Mouse (Mus musculus) lung, embryonic 14.5 days (tissue): ENCODE results near the gene Gprc5d. TPM values are rescaled to one million over a fixed set of nuclear protein-coding genes. Genes with fewer than 3 reads are reported as not detected.

ENCODE experiments used
- ATAC-seq: fragments of 200-750 bp; cut with Nextera tagmentation; 2 replicates; pipeline ENCODE4 v1.8.0; 2017; ENCODE audit warnings: mild to moderate bottlenecking, moderate TSS enrichment, moderate library complexity; ENCODE audit not compliant: insufficient read depth
- DNase-seq: peaks from one replicate; pipeline ENCODE4 v3.0.0-alpha.2; 2015
- H3K27ac ChIP-seq: fragments of 300-500 bp; sonication (generic); 2 replicates; pipeline ENCODE4 v1.5.1; 2014; ENCODE audit warnings: low read depth, mild to moderate bottlenecking, moderate library complexity
- H3K27me3 ChIP-seq: fragments of 300-500 bp; sonication (generic); 2 replicates; pipeline ENCODE4 v1.6.1; 2014; ENCODE audit warnings: low read length, control low read depth; ENCODE audit not compliant: insufficient read depth
- H3K36me3 ChIP-seq: fragments of 300-500 bp; sonication (generic); 2 replicates; pipeline ENCODE4 v1.6.1; 2014; ENCODE audit warnings: control low read depth; ENCODE audit not compliant: insufficient read depth
- H3K4me1 ChIP-seq: fragments of 300-500 bp; sonication (generic); 2 replicates; pipeline ENCODE4 v1.6.1; 2014; ENCODE audit warnings: antibody characterized with exemption, control low read depth; ENCODE audit not compliant: insufficient read depth
- H3K4me2 ChIP-seq: fragments of 300-500 bp; sonication (generic); 2 replicates; pipeline ENCODE4 v1.6.1; 2014; ENCODE audit warnings: mild to moderate bottlenecking
- H3K4me3 ChIP-seq: fragments of 300-500 bp; sonication (generic); 2 replicates; pipeline ENCODE4 v1.5.1; 2014; ENCODE audit warnings: low read depth, low read length
- H3K9ac ChIP-seq: fragments of 300-500 bp; sonication (generic); 2 replicates; pipeline ENCODE4 v1.6.1; 2014
- H3K9me3 ChIP-seq: fragments of 300-500 bp; sonication (generic); 2 replicates; pipeline ENCODE4 v1.6.1; 2016; ENCODE audit warnings: low read depth, low read length, control low read depth
- CTCF ChIP-seq: IDR thresholded peaks from 2 replicates; pipeline ENCODE4 v1.5.1; 2016; ENCODE audit warnings: antibody characterized with exemption, low read depth
- WGBS: fragments of 180-500 bp; shearing (Covaris S2); extraction: QIAGEN DNeasy Blood & Tissue Kit; methylation state at CpG from one replicate; pipeline ENCODE4 v1.1.7; 2014; 5-methylcytosine and 5-hydroxymethylcytosine counted together
- polyA plus RNA-seq: library from polyadenylated mRNA; unstranded; fragments of >200 nt; fragmentation: Nextera tagmentation; extraction: Ambion mirVana; gene quantifications from 2 replicates; pipeline ENCODE4 v1.2.1, GENCODE M21; 2014

Gprc5d gene
- polyA plus RNA-seq, 1 experiment from 2014 or later = not detected

DNA sequence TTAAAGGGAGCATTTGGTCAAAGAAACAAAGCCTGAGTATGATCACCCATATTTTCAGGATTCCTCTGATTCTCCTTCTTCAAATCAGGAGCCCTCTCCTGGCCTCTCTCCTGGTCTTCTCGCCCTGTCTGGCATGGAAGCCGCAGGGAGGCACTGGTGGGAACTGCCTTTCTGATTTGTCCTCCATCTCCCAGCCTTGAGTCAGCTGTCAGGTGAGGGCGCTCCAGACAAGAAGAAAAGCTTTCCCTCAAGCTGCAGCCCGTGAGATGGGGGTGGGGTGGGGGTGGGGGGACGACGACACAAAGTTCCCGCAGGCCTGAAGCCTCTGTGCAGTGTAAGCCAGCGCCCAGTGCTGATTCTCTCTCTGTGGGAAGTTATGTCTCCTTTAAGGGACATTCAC, 28.3 kb downstream of the Gprc5d start:
- H3K4me2 ChIP-seq = no peak overlapping the region
- H3K4me1 ChIP-seq = no peaks in the 10 kb centered on the region
- TF ChIP-seq CTCF = no peak
- H3K27ac ChIP-seq = no peak overlapping the region
- no peaks in the 10 kb centered on the region for H3K27me3 ChIP-seq
- H3K9me3 ChIP-seq = no peaks in the 10 kb centered on the region
- WGBS = 24% methylated on average over 8 of the region's 8 CpGs
- DNase-seq (no peak), ATAC-seq (no peak)
- no peak overlapping the region for H3K4me3 ChIP-seq
- H3K9ac ChIP-seq = no peak overlapping the region
- H3K36me3 ChIP-seq = 0 out of 2 replicates have a peak, but pooled peaks cover 1% of the 10 kb centered on the region

GRCm38 (mm10) chr6:135087721-135088451, 30.2 kb downstream of the Gprc5d start:
- no peaks in the 10 kb centered on the region for H3K27me3 ChIP-seq
- ATAC-seq (peak; percentile 90), DNase-seq (peak; percentile 96)
- peak overlapping the region; percentile 9; the same call in 1 of the 2 replicates for H3K27ac ChIP-seq
- WGBS = 14% methylated on average over 19 of the region's 19 CpGs
- peak overlapping the region; percentile 16; the same call in 1 of the 2 replicates for H3K4me3 ChIP-seq
- peak overlapping the region; percentile 57 for H3K4me2 ChIP-seq
- no peaks in the 10 kb centered on the region for H3K9me3 ChIP-seq
- peak; percentile 94 for TF ChIP-seq CTCF
- peak overlapping the region; percentile 7; the same call in 1 of the 2 replicates for H3K9ac ChIP-seq
- peaks cover 10% of the 10 kb centered on the region; the same call in 1 of the 2 replicates for H3K36me3 ChIP-seq
- no peaks in the 10 kb centered on the region for H3K4me1 ChIP-seq

DNA sequence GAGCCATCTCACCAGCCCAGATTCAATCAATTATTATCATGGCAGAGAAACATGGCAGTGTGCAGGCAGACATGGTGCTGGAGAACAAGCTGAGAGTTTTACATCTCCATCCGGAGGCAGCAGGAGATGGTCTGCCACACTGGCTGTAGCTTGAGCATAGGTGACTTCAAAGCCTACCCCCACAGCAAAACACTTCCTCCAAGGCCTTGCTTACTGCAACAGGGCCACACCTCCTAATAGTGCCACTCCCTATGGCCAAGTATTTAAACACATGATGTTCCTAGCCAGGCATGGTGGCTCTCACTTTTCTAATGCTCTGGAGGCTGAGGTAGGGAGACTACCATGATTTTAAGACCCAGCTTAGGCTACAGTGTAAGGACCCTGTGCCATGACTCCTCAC, 32.4 kb downstream of the Gprc5d start:
- Histone ChIP-seq H3K4me3 (no peak overlapping the region), H3K4me1 (no peaks in the 10 kb centered on the region), H3K9me3 (no peaks in the 10 kb centered on the region), H3K36me3 (peaks cover 10% of the 10 kb centered on the region; the same call in 1 of the 2 replicates), H3K9ac (no peak overlapping the region), H3K27me3 (no peaks in the 10 kb centered on the region), H3K27ac (no peak overlapping the region), H3K4me2 (no peak overlapping the region)
- TF ChIP-seq CTCF = no peak
- 88% methylated on average over 1 of the region's 1 CpGs for WGBS
- ATAC-seq (no peak), DNase-seq (no peak)

- Histone ChIP-seq H3K27ac (no peak overlapping the region), H3K4me1 (no peaks in the 10 kb centered on the region), H3K36me3 (peaks cover 20% of the 10 kb centered on the region; the same call in 1 of the 2 replicates), H3K9ac (no peak overlapping the region), H3K4me3 (no peak overlapping the region), H3K9me3 (no peaks in the 10 kb centered on the region), H3K27me3 (no peaks in the 10 kb centered on the region), H3K4me2 (no peak overlapping the region)
- no peak for ATAC-seq
- WGBS = 65% methylated on average over 10 of the region's 10 CpGs
- no peak for DNase-seq
- no peak for TF ChIP-seq CTCF
Observed at GRCm38 (mm10) chr6:135083991-135084502, 34.0 kb downstream of the Gprc5d start.

DNA sequence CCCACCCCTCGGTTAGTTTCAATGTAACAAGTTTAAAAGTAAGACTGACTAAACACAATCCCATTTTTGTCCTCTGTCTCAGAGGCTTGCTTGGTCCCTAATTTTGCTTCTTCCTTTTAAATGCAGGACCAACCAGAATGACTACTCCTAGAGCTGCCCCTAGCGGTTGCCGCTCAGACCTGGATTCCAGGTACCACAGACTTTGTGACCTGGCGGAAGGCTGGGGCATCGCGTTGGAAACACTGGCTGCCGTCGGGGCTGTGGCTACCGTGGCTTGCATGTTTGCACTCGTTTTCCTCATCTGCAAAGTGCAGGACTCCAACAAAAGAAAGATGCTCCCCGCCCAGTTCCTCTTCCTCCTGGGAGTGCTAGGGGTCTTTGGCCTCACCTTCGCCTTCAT, 39.7 kb downstream of the Gprc5d start:
- no peak for DNase-seq
- Histone ChIP-seq H3K4me1 (no peaks in the 10 kb centered on the region), H3K27me3 (no peaks in the 10 kb centered on the region), H3K9me3 (no peaks in the 10 kb centered on the region), H3K9ac (no peak overlapping the region), H3K4me2 (no peak overlapping the region), H3K36me3 (peaks cover 14% of the 10 kb centered on the region; the same call in 1 of the 2 replicates), H3K4me3 (no peak overlapping the region), H3K27ac (no peak overlapping the region)
- 40% methylated on average over 12 of the region's 12 CpGs for WGBS
- no peak for ATAC-seq
- peak; percentile 28 for TF ChIP-seq CTCF

- no peak overlapping the region for H3K27ac ChIP-seq
- no peak overlapping the region for H3K9ac ChIP-seq
- WGBS = 70% methylated on average over 3 of the region's 3 CpGs
- no peaks in the 10 kb centered on the region for H3K4me1 ChIP-seq
- H3K4me2 ChIP-seq = no peak overlapping the region
- TF ChIP-seq CTCF = no peak
- H3K27me3 ChIP-seq = no peaks in the 10 kb centered on the region
- H3K36me3 ChIP-seq = peaks cover 11% of the 10 kb centered on the region; the same call in 1 of the 2 replicates
- DNase-seq = no peak
- no peak for ATAC-seq
- H3K4me3 ChIP-seq = no peak overlapping the region
- H3K9me3 ChIP-seq = no peaks in the 10 kb centered on the region
Observed at GRCm38 (mm10) chr6:135076202-135076601, 41.9 kb downstream of the Gprc5d start.

DNA sequence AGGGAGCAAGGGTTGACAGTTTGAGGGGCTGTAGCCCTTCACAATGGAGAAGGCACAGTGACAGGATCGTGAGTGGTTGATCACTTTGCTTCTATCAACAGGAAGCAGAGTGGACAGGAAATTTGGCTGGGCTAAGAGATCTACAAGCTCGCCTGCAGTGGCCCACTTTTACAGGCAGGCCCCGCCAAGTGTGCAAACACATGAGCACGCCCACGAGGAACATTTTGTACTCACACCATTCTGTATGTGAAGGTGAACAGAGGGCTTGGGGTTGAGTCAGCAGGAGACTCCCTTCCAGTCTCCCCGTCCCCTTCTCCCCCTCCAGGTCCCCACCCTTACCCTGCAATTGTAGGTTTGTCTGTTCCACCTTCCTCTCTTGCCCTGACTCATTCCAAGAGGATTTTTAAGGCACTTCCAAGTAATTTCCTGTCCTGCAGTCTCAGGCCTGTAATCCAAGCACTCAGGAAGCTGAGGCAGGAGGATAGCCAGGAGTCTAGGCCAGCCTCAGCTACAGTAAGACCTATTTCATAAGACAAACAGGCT, 43.6 kb downstream of the Gprc5d start:
- no peak overlapping the region for H3K4me3 ChIP-seq
- H3K27me3 ChIP-seq = no peaks in the 10 kb centered on the region
- ATAC-seq (no peak), DNase-seq (peak; percentile 20)
- H3K9me3 ChIP-seq = no peaks in the 10 kb centered on the region
- peaks cover 4% of the 10 kb centered on the region; the same call in 1 of the 2 replicates for H3K36me3 ChIP-seq
- H3K27ac ChIP-seq = no peak overlapping the region; the same call in 1 of the 2 replicates
- no peaks in the 10 kb centered on the region for H3K4me1 ChIP-seq
- WGBS = 50% methylated on average over 6 of the region's 6 CpGs
- TF ChIP-seq CTCF = no peak
- H3K9ac ChIP-seq = no peak overlapping the region
- H3K4me2 ChIP-seq = no peak overlapping the region
